Mouse (Mus musculus): Measurements from ENCODE around the gene Odf4.

The Odf4 gene

DNA sequence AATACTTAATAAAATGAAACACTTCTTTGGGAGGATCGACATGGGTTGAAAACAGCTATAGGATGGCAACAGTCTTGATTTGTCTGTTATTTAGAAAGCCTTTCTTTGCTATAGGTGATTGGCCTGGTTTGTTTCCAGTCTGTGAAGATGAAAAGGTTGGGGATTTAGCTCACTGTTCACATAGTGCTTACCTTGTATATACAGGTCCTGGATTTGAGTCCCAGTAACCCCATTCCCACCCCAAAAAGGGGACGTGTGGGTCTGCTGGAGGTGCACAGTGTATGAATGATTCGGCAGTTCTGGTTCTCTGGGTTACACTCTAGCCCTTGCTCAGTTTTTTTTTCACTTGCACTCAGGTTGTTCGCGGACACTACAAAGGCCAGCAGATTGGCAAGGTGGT, 24.1 kb downstream of the Odf4 start:
- no peak for DNase-seq (ENCODE audit: low read depth, low spot score)

DNA sequence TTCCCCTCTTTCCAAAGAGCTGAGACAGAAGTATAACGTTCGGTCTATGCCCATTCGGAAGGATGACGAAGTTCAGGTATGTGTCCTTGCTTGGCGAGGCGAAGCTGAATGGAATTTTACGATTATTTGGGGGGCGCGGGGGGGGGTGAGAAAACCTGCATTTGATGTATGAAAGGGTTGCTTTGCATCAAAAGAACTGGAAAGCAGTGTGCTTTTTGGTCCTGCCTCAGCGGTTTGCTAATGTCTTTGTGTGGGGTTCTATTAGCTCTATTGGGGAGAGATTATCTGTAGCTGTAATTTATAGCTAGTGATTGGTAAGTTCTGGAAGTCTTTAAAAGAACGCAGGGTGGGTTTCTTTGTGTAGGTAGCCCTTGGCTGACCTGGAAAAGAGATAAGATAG, 24.5 kb downstream of the Odf4 start:
- DNase-seq (ENCODE audit: low read depth, low spot score), result no peak

DNA sequence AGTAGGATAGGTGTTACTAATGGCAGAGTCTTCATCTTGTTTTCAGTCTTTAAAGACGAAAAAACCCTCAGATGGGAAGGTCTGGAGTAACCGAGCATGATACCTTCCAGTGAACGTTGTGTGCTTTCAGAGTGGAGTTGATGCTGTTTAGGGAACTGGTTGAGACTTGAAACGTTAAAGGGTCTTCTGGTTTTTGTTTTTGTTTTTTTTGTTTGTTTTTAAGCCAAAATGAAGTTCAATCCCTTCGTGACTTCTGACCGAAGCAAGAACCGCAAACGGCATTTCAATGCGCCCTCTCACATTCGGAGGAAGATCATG, 24.9 kb downstream of the Odf4 start:
- no peak for DNase-seq (ENCODE audit: low read depth, low spot score)

DNA sequence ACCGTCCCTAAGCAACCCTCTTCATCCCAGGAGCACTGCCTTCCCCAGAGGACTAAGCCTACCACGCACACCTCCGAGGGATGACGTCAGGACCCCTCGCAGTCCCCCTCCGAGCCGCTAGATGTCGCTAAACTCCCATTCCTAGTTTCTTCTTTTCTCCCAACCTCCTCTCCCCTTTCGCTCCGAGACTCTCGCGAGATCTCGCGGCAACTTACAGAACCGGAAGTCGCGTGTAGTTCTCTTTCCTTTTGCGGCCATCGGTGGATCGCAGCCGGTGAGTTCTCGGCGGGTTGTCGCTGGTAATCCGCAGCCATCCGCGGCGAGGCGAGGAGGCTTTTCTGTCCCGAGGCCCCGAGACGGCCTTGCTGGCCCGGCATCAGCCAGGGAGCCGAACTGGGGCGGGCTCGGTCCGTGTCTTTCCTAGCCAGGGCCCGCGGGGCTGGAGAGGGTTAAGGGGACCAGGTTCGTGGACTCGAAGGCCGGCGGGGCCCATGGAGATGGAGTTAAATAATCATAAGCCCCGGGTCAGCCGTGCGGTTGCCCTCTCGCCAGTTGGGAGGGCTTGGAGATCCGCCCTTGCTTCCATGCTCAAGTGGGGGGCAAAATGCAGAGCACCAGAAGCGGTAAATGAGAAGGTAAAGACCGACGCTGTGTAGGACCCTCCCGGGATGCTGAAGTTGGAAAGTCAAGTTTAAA, 25.4 kb downstream of the Odf4 start, which contains the start of gene Rpl26:
Rpl26 (plus strand) TSS at position 233 of the 696 bp plus-strand sequence.
- peak; percentile 99 for DNase-seq (ENCODE audit: low read depth, low spot score)

DNA sequence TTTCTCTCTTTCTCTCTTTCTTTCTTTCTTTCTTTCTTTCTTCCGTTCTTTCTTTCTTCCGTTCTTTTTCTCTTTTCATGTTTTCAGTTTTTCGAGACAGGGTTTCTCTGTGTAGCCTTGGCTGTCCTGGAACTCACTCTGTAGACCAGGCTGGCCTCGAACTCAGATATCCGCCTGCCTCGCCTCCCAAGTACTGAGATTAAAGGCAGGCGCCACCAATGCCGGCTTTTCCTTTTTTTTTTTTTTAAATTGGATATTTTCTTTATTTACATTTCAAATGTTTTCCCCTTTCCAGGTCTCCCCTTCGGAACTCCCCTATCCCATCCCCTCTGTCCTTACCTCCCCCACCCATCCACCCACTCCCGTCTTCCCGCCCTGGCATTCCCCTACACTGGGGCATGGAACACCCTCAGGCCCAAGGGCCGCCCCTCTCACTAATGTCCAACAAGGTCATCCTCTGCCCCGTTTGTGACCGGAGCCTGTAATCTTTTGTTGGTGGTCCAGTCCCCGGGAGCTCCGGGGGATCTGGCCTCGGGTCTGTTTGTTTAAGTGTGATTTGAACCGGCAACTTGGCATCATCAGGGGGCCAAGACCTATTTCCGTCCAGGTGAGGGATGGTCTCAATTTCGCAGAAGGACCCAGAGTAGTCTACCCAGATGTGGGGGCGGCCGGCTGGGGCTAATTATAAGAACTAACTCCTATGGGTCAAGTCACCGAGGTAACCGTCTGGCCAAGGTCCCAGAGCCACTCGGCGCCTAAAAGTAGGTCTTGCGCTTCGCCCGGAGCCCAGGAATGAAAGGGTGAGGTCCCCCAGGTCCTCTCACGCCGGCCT, 26.1 kb downstream of the Odf4 start:
- DNase-seq (ENCODE audit: low read depth, low spot score), result no peak

DNA sequence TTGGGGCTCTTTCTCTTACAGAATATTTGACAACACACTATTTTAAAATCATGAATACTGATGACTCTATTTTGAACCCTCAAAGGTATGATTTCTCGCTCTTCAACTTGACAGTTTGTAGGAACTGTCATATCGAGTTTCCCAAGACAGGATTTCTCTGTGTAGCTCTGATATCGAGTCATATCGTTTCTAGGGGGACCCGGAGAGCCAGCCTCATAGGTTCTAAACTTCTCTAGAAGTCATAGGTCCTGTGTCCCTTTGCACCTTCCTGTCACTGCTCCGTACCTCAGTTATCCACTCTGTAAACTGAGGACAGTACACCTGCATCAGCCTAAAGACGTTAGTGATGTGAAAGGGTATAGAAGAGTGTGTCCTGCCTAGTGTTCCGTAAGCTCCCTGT, 27.1 kb downstream of the Odf4 start:
- DNase-seq (ENCODE audit: low read depth, low spot score), result no peak

DNA sequence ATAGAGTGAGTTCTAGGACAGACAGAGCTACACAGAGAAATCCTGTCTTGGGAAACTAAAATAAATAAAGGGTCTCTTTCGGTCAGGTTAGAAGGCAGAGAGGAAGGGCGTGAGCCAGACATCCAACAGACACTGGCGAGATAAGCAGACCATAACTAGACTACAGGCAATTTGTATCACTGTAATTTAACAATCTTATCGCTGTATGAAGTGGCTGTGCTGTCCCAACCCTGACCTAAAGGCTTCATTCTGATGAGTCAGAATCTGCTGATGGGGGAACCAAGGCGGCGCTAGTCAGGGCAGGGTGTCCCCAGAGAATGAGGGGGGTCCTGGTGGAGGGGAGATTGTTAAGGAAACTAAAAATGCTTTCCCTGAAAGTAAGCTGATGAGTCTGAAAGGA, 28.1 kb downstream of the Odf4 start:
- DNase-seq (ENCODE audit: low read depth, low spot score), result no peak

DNA sequence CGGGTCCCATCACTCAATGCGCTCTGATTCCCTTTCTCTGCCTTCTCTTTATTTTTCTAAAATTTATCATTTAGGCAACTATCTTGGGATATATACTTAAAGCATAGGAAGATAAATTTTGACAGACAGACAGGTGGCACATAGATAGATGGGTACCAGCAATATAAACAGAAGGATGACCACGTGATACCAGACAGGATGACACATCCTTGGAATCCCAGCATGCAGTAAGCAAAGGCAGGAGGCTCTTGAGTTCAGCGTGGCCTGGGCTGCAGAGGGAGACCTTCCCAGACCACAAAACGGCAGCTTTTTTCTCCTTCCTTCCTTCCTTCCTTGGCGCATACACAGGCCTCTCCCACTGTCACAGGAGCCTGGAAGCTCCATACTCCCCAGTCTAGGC, 29.0 kb downstream of the Odf4 start:
- DNase-seq (ENCODE audit: low read depth, low spot score), result no peak

DNA sequence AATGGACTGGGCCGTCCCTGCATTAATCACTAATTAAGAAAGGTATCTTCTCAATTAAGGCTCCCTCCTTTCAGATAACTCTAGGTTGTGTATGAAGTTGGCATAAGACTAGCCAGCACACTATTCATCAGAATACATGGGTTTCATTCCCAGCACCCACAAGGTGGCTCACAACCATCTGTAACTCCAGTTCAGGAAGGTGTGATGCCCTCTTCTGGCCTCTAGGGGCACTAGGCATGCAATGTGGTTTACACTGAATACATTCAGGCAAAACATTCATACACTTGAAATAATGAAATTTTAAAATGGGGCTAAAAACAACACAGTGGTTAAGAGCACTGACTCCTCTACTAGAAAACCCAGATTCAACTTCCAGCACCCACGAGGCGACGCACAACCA, 29.8 kb downstream of the Odf4 start:
- DNase-seq (ENCODE audit: low read depth, low spot score), result peak; percentile 76

DNA sequence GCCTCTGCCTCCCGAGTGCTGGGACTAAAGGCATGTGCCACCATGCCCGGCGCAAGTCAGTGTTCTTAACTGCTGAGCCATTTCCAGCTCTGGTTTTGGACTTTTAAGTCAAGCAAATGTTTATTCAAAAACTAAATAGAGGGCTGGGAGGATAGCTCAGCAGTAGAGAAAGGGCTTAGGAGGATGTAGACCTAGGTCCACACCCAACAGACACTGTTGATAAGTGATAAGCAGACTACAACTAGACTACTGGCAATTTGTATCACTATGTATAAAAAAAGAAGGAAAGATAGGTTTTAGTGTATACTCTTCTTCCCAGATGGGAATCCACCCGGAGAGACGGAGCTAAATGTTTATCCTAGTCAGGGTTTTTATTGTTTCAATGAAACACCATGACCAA, 30.6 kb downstream of the Odf4 start:
- DNase-seq (ENCODE audit: low read depth, low spot score), result no peak

DNA sequence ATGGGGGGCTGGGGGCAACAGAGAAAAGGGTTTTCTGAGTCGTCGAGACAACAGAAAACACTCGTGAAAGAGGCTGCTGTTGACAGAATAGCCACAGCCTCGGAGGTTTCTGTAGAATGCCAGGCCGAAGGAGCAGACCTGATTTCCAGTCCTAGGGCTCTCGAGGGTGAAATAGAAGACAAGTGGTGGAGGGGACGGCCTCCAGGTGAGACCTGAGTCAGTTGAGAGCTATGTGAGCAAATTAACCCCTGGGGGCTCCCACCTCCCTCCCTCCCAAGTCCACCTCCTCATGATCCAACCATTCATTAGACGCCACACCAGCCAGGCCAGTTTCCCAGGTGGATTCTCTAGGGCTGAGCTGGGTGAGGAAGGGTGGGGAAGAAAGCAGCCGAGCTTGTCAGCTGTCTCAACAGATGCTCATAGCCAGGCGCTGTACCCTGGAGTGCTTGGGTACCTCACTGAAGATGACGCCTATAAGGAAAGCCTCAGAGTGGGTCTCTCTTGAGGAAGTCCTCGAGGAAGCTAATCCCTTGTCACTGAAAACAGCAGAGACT, 32.9 kb downstream of the Odf4 start:
- DNase-seq (ENCODE audit: low read depth, low spot score), result no peak

DNA sequence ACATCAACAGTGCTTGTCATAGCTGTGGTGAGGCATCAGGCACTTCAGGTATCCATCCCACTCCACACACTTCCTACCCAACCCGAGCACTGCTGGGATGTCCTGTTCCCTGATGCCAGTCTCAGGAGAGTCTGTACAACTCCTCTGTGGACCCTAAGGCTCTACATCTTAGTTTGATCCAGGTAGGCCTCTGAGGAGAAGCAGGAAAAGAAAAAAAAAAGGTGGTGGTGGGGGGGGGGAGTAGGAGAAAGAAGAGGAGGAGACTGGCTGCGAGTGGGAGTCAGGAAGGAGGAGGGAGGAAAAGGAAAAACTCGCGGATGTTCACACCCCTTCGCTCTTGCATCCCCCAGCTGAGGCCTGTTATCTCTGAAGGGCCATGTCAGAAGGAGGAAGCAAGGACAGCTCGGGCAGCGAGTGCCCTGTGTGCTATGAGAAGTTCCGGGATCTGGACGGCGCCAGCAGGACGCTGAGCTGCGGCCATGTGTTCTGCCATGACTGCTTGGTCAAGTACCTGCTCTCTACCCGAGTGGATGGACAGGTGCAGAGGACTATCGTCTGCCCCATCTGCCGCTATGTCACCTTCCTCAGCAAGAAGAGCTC, 34.5 kb downstream of the Odf4 start:
- no peak for DNase-seq (ENCODE audit: low read depth, low spot score)

DNA sequence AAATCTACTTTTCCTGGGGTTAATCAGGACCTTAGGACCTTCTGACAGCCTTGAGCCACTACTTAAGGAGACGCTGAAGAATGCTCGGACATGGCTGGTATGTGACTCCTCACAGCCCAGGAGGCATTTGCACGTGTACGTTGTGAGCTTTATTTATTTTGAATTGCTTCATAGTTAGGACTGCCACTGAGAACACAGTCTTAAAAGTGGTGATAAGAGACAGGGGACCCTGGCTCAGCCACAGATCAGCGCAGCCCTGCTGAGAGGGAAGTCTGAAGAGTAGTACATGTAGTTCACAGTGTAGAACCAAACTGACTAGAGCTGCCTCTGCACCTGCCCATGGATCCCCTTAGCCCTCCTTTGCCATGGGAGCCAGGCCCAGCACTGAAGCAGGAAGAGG, 35.1 kb downstream of the Odf4 start:
- DNase-seq (ENCODE audit: low read depth, low spot score), result no peak

DNA sequence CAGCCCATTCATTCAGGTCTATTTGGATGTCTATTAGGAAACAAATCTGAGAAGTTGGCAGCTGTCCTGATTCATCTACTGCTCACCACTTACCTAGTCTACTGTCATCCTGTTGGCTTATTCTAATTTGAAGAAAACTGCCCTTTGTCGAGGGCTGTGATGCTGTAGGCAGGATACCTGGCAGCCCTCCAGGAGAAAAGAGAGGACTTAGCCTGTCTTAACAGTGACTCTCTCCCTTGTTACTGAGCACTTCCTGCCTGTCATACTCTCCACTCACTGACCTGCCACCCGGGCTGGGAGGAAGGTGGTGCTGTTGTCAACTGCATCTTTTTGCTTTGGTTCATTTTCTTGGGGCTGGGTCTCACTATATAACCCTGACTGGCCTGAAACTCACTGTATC, 36.3 kb downstream of the Odf4 start:
- no peak for DNase-seq (ENCODE audit: low read depth, low spot score)

DNA sequence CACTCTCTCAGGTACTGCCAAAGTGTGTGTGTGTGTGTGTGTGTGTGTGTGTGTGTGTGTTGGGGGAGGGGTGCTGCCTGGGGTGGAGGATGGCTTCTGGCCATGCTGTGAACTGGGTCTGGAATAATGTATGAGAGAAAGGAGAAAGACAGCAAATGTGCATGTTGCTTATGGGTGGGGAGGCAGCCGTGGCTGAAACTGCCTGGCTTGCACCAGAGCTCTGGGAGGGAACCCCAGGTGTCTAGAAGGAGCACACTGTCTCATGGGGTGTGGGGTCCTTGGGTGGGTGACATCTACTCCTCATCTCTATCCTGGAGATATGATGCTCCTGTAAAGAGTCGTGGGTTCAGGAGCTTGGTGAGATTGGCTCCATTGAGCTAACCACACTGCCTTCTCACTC, 38.2 kb downstream of the Odf4 start:
- no peak for DNase-seq (ENCODE audit: low read depth, low spot score)

DNA sequence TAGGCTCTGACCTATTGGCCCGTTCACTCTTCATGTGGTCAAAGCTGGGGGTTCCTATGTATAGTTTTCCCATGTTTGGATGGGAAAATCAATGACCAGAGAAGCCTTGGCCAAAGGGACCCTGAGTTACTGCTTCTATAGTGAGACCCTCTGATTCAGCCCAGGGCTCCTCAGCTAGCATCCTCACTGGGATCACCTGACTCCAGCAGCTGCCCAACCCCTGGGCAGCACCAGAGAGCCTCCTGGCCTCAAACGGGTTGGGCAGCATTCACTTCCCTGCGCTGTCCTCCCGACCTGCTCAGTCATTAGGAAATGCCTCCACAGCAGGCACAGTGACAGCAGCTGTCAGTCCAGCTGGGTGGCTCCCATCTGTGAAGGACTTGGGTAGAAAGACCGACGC, 38.6 kb downstream of the Odf4 start, which contains the start of gene Rnf222:
Rnf222 (plus strand) TSS at position 301 of the 400 bp plus-strand sequence.
- no peak for DNase-seq (ENCODE audit: low read depth, low spot score)

DNA sequence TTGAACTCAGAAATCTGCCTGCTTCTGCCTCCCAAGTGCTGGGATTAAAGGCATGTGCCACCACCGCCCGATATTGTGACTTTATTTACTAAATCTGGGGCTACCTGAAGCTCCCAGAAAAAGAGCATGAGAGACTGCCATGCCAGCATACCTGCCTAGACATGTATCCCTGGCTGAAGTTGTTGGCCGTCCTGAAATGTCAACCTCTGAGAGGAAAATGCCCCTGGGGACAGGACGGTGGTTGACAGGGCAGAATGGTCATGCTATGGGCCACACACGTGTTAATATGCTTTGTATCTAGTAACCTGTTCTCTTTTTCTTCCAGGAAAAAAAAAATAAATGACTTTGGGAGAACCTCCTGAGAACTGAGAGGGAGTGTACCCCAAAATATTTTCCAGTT, 40.8 kb downstream of the Odf4 start:
- DNase-seq (ENCODE audit: low read depth, low spot score), result no peak

DNA sequence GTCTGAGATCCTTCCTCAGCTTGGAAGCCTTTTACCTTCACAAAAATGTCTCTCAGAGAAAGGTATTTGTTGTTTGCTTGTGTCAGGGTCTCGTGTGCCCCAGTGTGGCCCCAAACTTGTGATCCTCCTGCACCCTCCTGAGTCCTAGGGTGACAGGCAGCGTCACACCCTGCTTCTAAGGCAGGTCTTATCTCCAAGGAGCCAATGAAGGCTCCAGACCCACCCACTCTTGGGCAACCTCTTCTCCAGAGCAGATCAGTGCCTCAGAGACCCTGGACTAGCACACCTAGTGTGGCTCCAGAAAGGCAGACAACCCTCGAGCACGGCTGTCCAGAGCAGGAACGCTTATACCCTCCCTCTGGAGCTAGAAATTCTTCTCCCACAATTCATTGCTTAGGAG, 42.5 kb downstream of the Odf4 start:
- no peak for DNase-seq (ENCODE audit: low read depth, low spot score)

DNA sequence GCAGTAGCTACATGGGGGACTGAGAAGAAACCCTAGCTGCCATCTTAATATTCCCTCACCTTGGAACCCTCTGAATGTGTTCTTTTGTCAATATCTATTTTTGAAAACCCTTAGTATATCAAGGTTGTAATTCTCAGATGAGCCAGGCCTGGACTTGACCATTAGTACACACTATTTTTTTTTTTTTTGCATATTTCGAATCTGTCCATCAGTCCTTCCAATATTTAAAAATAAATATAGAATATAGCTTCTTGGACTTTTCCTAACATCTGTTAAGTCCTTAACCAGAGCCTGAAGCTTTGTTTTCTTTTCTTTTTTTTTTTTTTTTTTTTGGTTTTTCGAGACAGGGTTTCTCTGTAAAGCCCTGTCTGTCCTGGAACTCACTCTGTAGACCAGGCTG, 43.0 kb downstream of the Odf4 start:
- no peak for DNase-seq (ENCODE audit: low read depth, low spot score)

DNA sequence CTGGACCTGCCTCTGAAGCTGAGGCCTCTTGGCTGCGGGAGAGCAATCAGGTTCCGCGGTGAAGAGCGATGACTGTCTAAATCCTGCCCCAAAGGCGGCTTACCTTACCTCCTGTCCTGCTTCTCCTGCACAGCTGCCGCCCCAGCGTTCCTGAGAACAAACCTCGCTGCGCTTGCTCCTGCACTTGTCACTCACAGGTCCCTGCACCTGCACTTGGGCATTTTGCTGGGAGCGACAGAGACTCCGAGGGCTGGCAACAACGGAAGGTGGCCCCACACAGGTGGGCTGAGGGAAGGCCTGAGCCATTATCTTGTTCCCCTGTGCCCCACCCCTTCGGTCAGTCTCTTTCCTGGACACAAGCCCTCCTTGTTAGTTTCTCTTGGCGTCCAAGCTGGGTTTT, 44.8 kb downstream of the Odf4 start:
- DNase-seq (ENCODE audit: low read depth, low spot score), result peak; percentile 48

DNA sequence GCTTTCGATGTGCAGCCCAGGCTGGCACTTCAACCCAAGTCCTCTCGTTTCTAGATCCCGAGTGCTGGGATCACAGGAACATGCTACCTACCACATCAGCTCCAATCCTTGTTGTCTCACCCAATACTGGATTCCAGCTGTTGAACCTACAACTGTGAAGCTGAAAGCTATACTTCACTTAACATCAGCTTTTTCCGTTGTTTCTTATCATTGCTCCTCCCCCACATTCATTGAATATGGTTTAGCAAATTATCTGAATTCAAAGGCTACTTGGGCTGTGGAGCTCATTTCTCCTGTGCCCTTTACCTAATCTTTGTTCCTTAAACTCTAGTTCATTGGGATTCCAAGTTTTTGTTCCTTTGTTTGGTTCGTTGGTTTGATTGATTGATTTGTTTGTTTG, 48.1 kb downstream of the Odf4 start:
- no peak for DNase-seq (ENCODE audit: low read depth, low spot score)

DNA sequence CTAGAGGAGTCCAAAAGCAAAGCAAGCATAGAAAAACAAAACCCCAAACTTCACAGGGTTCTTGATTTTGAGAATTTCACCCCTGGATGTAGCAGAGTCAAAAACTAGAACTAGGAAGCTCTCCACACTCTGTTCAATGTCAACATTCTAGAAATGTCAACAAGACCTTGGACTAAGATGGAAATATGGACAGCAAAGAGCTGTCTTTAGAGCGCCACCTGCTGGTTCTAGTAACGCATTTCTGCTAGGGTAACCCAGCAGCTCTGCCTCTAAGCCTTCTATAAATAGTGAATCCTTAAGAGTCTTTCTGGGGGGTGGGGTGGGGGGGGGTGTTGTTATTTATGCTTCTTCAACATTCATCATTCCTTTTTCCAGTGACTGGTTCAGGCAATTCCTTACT, 52.0 kb downstream of the Odf4 start:
- DNase-seq (ENCODE audit: low read depth, low spot score), result peak; percentile 75
